Mouse (Mus musculus): ENCODE results near the gene Gm13023. TPM values are rescaled to one million over a fixed set of nuclear protein-coding genes. Genes with fewer than 3 reads are reported as not detected.
"Not testable (repeated sequence)": the region's sequence is repeated elsewhere in the genome, so short reads cannot be mapped to it uniquely, and the experiment has no call there.

Gm13023 gene
- total RNA-seq (2012; rRNA removed) (not detected in 2 replicates), polyA plus RNA-seq (2012; ENCODE audit: insufficient read depth in 1 of 2, insufficient read length in 2 of 2, low read depth in 1 of 2, low replicate concordance in 2 of 2, missing spikeins in 1 of 2) (not detected)

DNA sequence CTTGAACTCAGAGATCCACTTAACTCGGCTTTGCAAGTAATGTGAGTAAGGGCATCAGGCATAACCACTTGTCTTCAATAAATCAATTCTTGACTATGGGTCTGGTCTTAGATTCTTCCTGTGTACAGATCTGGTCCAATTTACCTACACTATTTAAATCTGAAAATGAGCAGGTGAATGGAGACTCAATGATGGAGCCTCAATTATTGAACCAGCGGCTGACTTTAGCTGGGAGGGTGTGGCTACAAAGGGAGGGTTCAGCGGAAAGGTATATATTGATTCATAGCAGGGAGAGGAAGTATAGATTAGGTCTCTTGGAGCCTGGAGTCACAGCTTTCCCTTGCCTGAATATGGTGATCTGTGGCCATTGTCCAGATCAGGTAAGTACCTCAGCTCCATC is at the start of gene Gm13023:
Gene Gm13023, plus strand, starts transcription at position 301 of the 400 bp plus-strand sequence.
- not testable (repeated sequence) for H3K27me3 ChIP-seq (ENCODE audit: control insufficient read depth in 1 of 2, insufficient read depth in 2 of 2, low read length in 2 of 2); DNase-seq (ENCODE audit: low read depth, low spot score); H3K79me2 ChIP-seq (ENCODE audit: control insufficient read depth, insufficient read depth, low read length, poor library complexity); H3K4me1 ChIP-seq (ENCODE audit: control insufficient read depth in 1 of 2, insufficient read depth in 2 of 2, low read length in 2 of 2); H3K4me3 ChIP-seq (ENCODE audit: control insufficient read depth in 1 of 2, insufficient read depth in 1 of 2, low read depth in 2 of 2, low read length in 2 of 2); H3K36me3 ChIP-seq (ENCODE audit: control insufficient read depth in 1 of 2, insufficient read depth in 2 of 2, low read length in 2 of 2); H3K9ac ChIP-seq (ENCODE audit: control insufficient read depth, low read depth, low read length, poor library complexity, severe bottlenecking); H3K9me3 ChIP-seq (replicated peaks; ENCODE audit: insufficient read depth, low read length); H3K27ac ChIP-seq (ENCODE audit: control insufficient read depth, low read depth, low read length)

DNA sequence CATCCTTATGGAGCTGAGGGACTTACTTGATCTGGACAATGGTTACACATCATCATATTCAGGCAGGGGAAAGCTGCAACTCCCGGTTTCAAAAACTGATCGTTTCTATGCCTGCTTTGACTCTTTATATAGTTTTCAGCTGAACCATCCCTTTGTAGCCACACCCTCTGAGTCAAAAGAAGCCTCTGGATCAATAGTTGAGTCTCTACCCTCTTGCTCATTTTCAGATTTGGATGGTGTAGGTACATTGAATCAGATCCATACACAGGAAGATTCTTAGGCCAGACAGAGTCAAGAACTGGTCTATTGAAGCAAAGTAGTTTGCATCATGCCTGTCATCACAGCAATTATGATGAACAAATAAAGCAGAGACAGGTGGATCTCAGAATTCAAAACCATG is 26.8 kb downstream of the Gm13023 start, which contains the start of gene Gm13084:
Gene Gm13084, minus strand, starts transcription at position 101 of the 400 bp plus-strand sequence.
- no peaks in the 10 kb centered on the region for H3K79me2 ChIP-seq (ENCODE audit: control insufficient read depth, insufficient read depth, low read length, poor library complexity)
- TF ChIP-seq ZC3H11A (IDR thresholded peaks at IDR 0.05; ENCODE audit: low read depth, low read length) (no peak), MAZ (IDR thresholded peaks at IDR 0.05; ENCODE audit: low read depth, low read length) (no peak), USF1 (IDR thresholded peaks at IDR 0.05; ENCODE audit: low read depth, low read length) (no peak), GABPA (IDR thresholded peaks at IDR 0.05; ENCODE audit: low read depth, low read length) (no peak), TAL1 (IDR thresholded peaks at IDR 0.05; ENCODE audit: low read length) (no peak), POLR2AphosphoS5 (IDR thresholded peaks at IDR 0.05; ENCODE audit: borderline replicate concordance, low read depth, low read length) (no peak), TCF12 (IDR thresholded peaks at IDR 0.05; ENCODE audit: low read depth, low read length) (no peak), ETS1 (IDR thresholded peaks at IDR 0.05; ENCODE audit: low read depth, low read length) (no peak), NRF1 (IDR thresholded peaks at IDR 0.05; ENCODE audit: insufficient read depth, low read depth, low read length, poor library complexity, severe bottlenecking) (no peak), MEF2A (IDR thresholded peaks at IDR 0.05; ENCODE audit: extremely low read depth, insufficient replicate concordance, low read depth, low read length, poor library complexity, severe bottlenecking) (no peak), MYB (IDR thresholded peaks at IDR 0.05; ENCODE audit: low read depth, low read length) (no peak), MAFK (IDR thresholded peaks at IDR 0.05; ENCODE audit: borderline replicate concordance, low read depth, low read length) (no peak), TBP (IDR thresholded peaks at IDR 0.05; ENCODE audit: low read depth, low read length) (no peak), UBTF (IDR thresholded peaks at IDR 0.05; ENCODE audit: borderline replicate concordance, insufficient read depth, low read depth, low read length) (no peak)

More for the DNA sequence above, 26.8 kb downstream of the Gm13023 start, which contains the start of gene Gm13084:
- no peak for DNase-seq (ENCODE audit: low read depth, low spot score)
- Histone ChIP-seq H3K4me1 (ENCODE audit: control insufficient read depth in 1 of 2, insufficient read depth in 2 of 2, low read length in 2 of 2) (no peaks in the 10 kb centered on the region), H3K27ac (ENCODE audit: control insufficient read depth, low read depth, low read length) (no peak within 1 kb of the TSS), H3K9ac (ENCODE audit: control insufficient read depth, low read depth, low read length, poor library complexity, severe bottlenecking) (no peak within 1 kb of the TSS), H3K4me3 (ENCODE audit: control insufficient read depth in 1 of 2, insufficient read depth in 1 of 2, low read depth in 2 of 2, low read length in 2 of 2) (no peak within 1 kb of the TSS), H3K36me3 (ENCODE audit: control insufficient read depth in 1 of 2, insufficient read depth in 2 of 2, low read length in 2 of 2) (no peaks in the 10 kb centered on the region), H3K9me3 (replicated peaks; ENCODE audit: insufficient read depth, low read length) (no peaks in the 10 kb centered on the region), H3K27me3 (ENCODE audit: control insufficient read depth in 1 of 2, insufficient read depth in 2 of 2, low read length in 2 of 2) (no peaks in the 10 kb centered on the region)

Other genes with a start within 250 kb of the Gm13023 start
- not detected in 2 replicates for gene BC080695, start 237.7 kb upstream of the Gm13023 start, total RNA-seq (2012; rRNA removed)
- gene BC080695, start 237.7 kb upstream of the Gm13023 start, polyA plus RNA-seq (2012; ENCODE audit: insufficient read depth in 1 of 2, insufficient read length in 2 of 2, low read depth in 1 of 2, low replicate concordance in 2 of 2, missing spikeins in 1 of 2), result not detected
- gene Gm13057, start 237.6 kb upstream of the Gm13023 start, total RNA-seq (2012; rRNA removed), result not detected in 2 replicates
- gene Gm13057, start 237.6 kb upstream of the Gm13023 start, polyA plus RNA-seq (2012; ENCODE audit: insufficient read depth in 1 of 2, insufficient read length in 2 of 2, low read depth in 1 of 2, low replicate concordance in 2 of 2, missing spikeins in 1 of 2), result not detected
- gene Gm13083, start 174.3 kb upstream of the Gm13023 start, total RNA-seq (2012; rRNA removed), result not detected in 2 replicates
- gene Gm13083, start 174.3 kb upstream of the Gm13023 start, polyA plus RNA-seq (2012; ENCODE audit: insufficient read depth in 1 of 2, insufficient read length in 2 of 2, low read depth in 1 of 2, low replicate concordance in 2 of 2, missing spikeins in 1 of 2), result not detected
- not detected in 2 replicates for gene Gm13088, start 132.1 kb upstream of the Gm13023 start, total RNA-seq (2012; rRNA removed)
- gene Gm13088, start 132.1 kb upstream of the Gm13023 start, polyA plus RNA-seq (2012; ENCODE audit: insufficient read depth in 1 of 2, insufficient read length in 2 of 2, low read depth in 1 of 2, low replicate concordance in 2 of 2, missing spikeins in 1 of 2), result not detected
- gene Gm13089, start 86.6 kb upstream of the Gm13023 start, total RNA-seq (2012; rRNA removed), result not detected in 2 replicates
- not detected for gene Gm13089, start 86.6 kb upstream of the Gm13023 start, polyA plus RNA-seq (2012; ENCODE audit: insufficient read depth in 1 of 2, insufficient read length in 2 of 2, low read depth in 1 of 2, low replicate concordance in 2 of 2, missing spikeins in 1 of 2)
- gene Gm13078, start 69.9 kb upstream of the Gm13023 start, total RNA-seq (2012; rRNA removed), result not detected in 2 replicates
- not detected for gene Gm13078, start 69.9 kb upstream of the Gm13023 start, polyA plus RNA-seq (2012; ENCODE audit: insufficient read depth in 1 of 2, insufficient read length in 2 of 2, low read depth in 1 of 2, low replicate concordance in 2 of 2, missing spikeins in 1 of 2)
- not detected in 2 replicates for gene Gm13084, start 26.7 kb downstream of the Gm13023 start, total RNA-seq (2012; rRNA removed)
- gene Gm13084, start 26.7 kb downstream of the Gm13023 start, polyA plus RNA-seq (2012; ENCODE audit: insufficient read depth in 1 of 2, insufficient read length in 2 of 2, low read depth in 1 of 2, low replicate concordance in 2 of 2, missing spikeins in 1 of 2), result not detected
- not detected in 2 replicates for gene Gm13103, start 57.1 kb downstream of the Gm13023 start, total RNA-seq (2012; rRNA removed)
- gene Gm13103, start 57.1 kb downstream of the Gm13023 start, polyA plus RNA-seq (2012; ENCODE audit: insufficient read depth in 1 of 2, insufficient read length in 2 of 2, low read depth in 1 of 2, low replicate concordance in 2 of 2, missing spikeins in 1 of 2), result not detected
- not detected in 2 replicates for gene Pramef6, start 111.0 kb downstream of the Gm13023 start, total RNA-seq (2012; rRNA removed)
- gene Pramef6, start 111.0 kb downstream of the Gm13023 start, polyA plus RNA-seq (2012; ENCODE audit: insufficient read depth in 1 of 2, insufficient read length in 2 of 2, low read depth in 1 of 2, low replicate concordance in 2 of 2, missing spikeins in 1 of 2), result not detected
- not detected in 2 replicates for gene Pramef25, start 161.7 kb downstream of the Gm13023 start, total RNA-seq (2012; rRNA removed)
- gene Pramef25, start 161.7 kb downstream of the Gm13023 start, polyA plus RNA-seq (2012; ENCODE audit: insufficient read depth in 1 of 2, insufficient read length in 2 of 2, low read depth in 1 of 2, low replicate concordance in 2 of 2, missing spikeins in 1 of 2), result not detected
- gene Gm13101, start 177.6 kb downstream of the Gm13023 start, total RNA-seq (2012; rRNA removed), result not detected in 2 replicates
- gene Gm13101, start 177.6 kb downstream of the Gm13023 start, polyA plus RNA-seq (2012; ENCODE audit: insufficient read depth in 1 of 2, insufficient read length in 2 of 2, low read depth in 1 of 2, low replicate concordance in 2 of 2, missing spikeins in 1 of 2), result not detected
- not detected in 2 replicates for gene Pramef17, start 205.0 kb downstream of the Gm13023 start, total RNA-seq (2012; rRNA removed)
- gene Pramef17, start 205.0 kb downstream of the Gm13023 start, polyA plus RNA-seq (2012; ENCODE audit: insufficient read depth in 1 of 2, insufficient read length in 2 of 2, low read depth in 1 of 2, low replicate concordance in 2 of 2, missing spikeins in 1 of 2), result not detected